Mouse (Mus musculus) liver, adult 2 months (tissue): ENCODE results near the gene Me1.

Source experiments
- CTCF ChIP-seq: fragments of 200-500 bp; IDR thresholded peaks from 2 replicates; pipeline ENCODE4 v1.5.1; 2011; ENCODE audit warnings: low read depth, low read length, control low read depth
- POLR2A ChIP-seq: fragments of 200-500 bp; IDR thresholded peaks from 2 replicates; pipeline ENCODE4 v1.6.1; 2011; ENCODE audit warnings: low read length, control low read depth; ENCODE audit not compliant: insufficient read depth; ENCODE audit errors: extremely low read depth

GRCm38 (mm10) chr9:86599723-86600303 is 95.9 kb downstream of the Me1 start:
- no peak for TF ChIP-seq CTCF
- TF ChIP-seq POLR2A, result no peak
